Mouse (Mus musculus) megakaryocyte progenitor cell, adult 5-6 weeks (primary cell): ENCODE measurements around the gene Gm11627. TPM values are rescaled to one million over a fixed set of nuclear protein-coding genes. Genes with fewer than 3 reads are reported as not detected.
A peak's percentile ranks its signal among the peaks of the same experiment; 100 is the strongest.
"Not testable (repeated sequence)": the region's sequence is repeated elsewhere in the genome, so short reads cannot be mapped to it uniquely, and the experiment has no call there.

Source experiments
- ATAC-seq: replicated peaks from 2 replicates; pipeline ENCODE4 v1.8.0; 2016; ENCODE audit warnings: mild to moderate bottlenecking, moderate TSS enrichment, inconsistent platforms; ENCODE audit not compliant: poor library complexity
- total RNA-seq, 2 experiments: library from RNA; stranded (forward) in 1 of 2; stranded (reverse) in 1 of 2; fragments of 157-497, 149-512 nt in 1 of 2; fragments of 200-1000 nt in 1 of 2; gene quantifications; 2 replicates each; pipeline versions ENCODE4 v1.2.3 to v1.2.4; 2015 to 2017

Gm11627 gene
- total RNA-seq, 2 experiments from 2014 or later, result not detected

- ATAC-seq, result no peak
Measured at GRCm38 (mm10) chr11:102565741-102566140, 13.5 kb downstream of the Gm11627 start.

DNA sequence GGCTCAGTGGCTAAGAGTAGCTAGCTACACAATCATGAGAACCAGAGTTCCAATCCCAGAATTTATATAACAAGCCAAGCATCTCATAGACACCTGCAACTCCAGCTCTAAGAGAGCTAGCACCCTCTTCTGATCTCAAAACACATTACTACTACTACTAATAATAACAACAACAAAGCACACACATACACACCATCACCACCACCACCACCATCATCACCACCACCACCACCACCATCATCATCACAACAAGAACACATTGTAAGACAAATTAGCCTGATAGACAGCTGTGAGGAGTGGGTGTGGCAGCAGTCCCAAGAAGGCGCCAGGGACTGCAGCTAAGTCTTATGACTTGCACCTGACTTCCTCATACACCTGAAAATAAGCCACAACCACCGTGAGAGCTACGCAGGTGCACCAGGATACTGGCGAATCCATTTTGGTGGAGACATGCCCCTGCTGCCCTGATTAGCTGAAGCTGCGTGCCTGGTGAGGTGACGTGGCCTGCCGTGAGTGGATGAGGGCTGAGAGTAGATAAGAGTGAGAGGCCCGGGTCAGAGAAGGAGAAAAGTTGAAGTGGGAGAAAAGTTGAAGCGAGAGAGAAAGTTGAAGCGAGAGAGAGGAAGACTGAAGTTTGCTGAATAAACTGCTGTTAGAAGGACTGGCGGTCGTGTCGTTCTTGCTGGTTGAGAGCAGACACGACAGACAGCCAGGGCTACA lies 14.1 kb downstream of the Gm11627 start:
- not testable (repeated sequence) for ATAC-seq

GRCm38 (mm10) chr11:102558704-102559103 lies 20.6 kb downstream of the Gm11627 start:
- ATAC-seq, result no peak

DNA sequence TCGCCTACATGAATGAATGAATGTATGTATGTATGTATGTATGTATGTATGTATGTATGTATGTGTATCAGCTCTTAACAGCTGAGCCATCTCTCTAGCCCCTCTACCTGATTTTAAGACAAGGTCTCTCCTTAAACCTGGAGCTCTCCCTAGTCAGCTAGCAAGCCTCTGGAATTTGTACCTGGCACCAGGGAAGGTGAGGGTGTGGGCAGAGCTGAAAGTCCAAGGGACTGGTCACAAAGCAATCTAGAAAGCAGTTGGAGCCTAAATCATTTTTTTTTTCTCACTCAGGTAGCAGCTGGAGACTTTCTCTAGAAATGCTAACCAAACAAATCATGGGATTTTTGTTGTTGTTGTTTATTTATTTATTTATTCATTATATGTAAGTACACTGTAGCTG lies 21.9 kb downstream of the Gm11627 start:
- ATAC-seq, result no peak

DNA sequence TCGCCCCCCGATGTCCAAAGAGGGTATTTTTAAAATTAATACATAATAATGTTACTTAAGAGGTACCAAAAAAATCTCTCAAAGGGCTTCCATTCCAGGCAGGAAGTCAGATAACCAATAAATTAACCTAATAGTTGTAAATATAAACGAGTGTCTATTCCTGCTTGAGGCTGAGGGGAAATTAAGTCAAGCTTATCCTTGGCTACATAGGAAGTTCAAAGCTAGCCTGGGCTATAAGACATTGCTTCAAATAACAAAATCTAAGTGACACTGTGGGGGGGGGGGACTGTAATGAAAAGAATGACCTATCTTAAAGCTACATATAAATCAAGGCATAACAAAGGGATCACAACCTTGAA lies 22.6 kb downstream of the Gm11627 start:
- no peak for ATAC-seq

DNA sequence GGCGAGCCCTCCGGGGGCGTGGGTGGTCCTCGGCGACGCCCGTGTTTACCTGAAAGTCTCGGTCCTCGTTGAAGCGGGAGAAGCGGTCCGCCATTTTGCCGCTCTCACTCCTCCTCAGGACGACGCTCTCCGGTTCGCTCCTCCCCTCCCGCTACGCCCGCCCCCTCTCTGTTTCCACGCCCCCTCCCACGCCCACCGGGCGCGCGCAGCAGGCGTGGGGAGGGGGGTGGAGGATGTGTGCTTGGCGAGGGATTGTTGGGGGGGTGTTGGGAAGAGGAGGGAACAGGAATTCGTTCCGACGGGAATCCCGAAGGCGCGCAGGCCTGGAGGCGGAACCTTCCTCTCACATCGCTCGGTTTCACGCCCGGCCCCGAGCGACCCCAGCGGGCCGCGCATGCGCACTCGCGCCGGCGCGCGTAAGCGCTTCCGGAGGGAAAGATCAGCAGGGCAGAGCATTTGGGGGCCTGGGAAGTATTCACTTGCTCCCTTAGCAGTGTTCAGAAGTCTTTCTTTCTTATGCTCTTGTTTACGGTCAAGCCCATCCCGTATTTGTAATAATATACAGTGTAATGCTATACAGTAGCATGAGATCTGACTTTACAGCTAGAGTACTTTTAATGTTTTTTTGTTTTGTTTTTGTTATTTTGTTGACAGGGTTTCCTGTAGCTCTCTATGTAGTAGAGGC lies 23.1 kb downstream of the Gm11627 start, which contains the start of gene Gpatch8:
Gpatch8 (minus strand) TSS at position 362 of the 685 bp plus-strand sequence.
- ATAC-seq, result peak; percentile 98

DNA sequence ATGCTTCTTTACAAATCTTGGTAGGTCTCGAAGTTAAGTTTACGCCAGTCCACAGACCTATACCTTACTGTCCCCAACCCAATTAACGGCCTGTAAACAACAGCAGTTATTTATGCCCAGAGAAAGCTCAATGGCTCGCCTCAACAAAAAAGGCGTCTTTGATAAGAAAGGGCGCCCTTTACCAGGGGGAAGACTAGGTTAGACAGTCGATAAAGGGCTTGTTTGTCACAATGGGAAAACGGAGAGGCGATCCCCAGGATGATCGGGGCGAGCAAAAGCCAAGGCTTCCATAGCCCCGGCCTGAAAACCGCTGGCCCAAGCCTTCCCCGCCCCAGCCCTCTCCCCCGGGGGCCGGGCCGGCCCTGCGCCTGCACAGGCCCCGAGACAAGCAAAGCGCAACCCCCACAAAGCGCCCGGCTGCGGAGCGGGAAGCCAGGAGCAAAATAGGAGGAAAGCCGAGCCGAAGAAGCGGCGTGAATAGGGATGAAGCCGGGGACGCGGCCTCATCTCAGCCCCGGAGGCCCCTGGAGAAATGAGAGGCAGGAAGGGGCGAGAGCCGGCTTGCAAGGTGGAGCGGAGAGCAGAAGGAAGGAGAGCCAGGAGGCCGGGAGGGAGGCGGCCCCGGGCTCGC lies 23.7 kb downstream of the Gm11627 start:
- no peak for ATAC-seq

DNA sequence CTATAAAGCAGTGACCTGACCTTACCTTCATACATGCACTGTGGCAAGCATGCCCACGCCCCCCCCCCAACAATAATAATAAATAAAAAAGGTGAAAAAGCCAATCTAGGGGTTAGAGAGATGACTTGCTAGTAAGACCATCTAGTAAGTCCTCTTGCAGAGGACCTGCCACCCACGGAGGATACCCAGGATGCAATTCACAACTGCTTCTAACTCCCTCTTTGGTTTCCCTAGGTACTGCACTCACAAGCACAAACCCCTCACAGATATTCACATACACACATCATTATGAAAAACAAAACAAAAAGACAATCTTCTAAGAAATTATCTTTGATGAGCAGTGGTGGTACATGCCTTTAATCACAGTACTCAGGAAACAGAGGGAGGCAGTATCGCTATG lies 27.2 kb downstream of the Gm11627 start:
- ATAC-seq, result no peak

DNA sequence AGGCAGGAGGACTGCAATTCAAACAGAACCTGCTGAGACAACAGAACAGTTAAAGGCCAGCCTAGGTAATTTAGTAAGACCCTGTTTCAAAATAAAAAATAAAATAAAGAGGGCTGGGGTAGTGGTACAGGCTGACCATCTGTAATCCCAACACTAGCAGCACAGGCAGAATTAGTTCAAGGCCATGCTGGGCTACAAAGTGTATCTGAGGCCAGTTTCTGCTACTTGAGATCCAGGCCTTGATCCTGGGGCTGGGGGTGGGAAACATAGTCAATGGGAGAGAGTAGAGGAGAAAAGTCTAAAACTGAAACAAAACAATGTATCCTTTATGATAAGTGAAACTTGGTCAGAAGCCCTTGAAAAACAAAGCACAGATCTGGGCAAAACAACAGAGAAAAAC lies 28.1 kb downstream of the Gm11627 start:
- ATAC-seq, result no peak

DNA sequence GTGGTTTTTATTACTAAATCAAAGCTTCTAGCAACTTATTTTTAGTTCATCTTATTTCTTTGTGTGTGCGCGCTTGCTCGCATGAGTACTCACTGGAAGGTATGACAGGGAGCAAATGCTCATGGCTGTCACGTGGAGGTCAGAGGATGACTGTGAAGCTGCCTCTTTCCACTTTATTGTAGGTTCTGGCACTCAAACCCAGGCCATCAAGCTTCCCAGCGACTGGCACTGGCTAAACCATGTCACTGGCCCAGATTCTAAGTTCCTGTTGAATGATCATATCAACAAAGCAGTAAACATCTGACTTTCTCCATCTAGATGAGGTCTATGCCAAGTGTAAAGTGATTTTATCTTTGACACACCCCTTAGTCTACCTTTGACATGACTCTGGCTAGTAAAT lies 37.8 kb downstream of the Gm11627 start:
- ATAC-seq, result no peak

DNA sequence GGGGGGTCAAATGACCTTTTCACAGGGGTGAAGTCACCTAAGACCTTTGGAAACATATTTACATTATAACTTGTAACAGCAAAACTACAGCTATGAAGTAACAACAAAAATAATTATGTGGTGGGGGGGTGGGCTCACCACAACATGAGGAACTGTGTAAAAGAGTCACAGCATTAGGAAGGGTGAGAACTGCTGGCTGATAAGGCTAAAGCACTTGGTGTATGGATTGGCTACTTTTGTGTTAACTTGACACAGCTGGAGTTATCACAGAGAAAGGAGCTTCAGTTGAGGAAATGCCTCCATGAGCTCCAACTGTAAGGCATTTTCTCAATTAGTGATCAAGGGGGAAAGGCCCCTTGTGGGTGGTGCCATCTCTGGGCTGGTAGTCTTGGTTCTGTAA lies 39.0 kb downstream of the Gm11627 start:
- ATAC-seq, result not testable (repeated sequence)

- no peak for ATAC-seq
Measured at GRCm38 (mm10) chr11:102539690-102540089, 39.6 kb downstream of the Gm11627 start.

- no peak for ATAC-seq
Measured at GRCm38 (mm10) chr11:102536210-102536609, 43.1 kb downstream of the Gm11627 start.

GRCm38 (mm10) chr11:102534078-102534477 lies 45.2 kb downstream of the Gm11627 start:
- ATAC-seq, result no peak

- no peak for ATAC-seq
Measured at GRCm38 (mm10) chr11:102531425-102531824, 47.8 kb downstream of the Gm11627 start.

Other genes starting within 250 kb of the Gm11627 start
- 1.1 and 2.0 TPM in 2 replicates for gene Slc4a1, start 213.3 kb downstream of the Gm11627 start, total RNA-seq (2015)
- 0.61 and 0.62 TPM in 2 replicates for gene Slc4a1, start 213.3 kb downstream of the Gm11627 start, total RNA-seq (2017)
- gene Rundc3a, start 186.1 kb downstream of the Gm11627 start, total RNA-seq (2015), result not detected in 2 replicates
- gene Rundc3a, start 186.1 kb downstream of the Gm11627 start, total RNA-seq (2017), result not detected in 2 replicates
- gene Slc25a39, start 171.5 kb downstream of the Gm11627 start, total RNA-seq (2015), result 95.5 and 124 TPM in 2 replicates
- 48.7 and 52.7 TPM in 2 replicates for gene Slc25a39, start 171.5 kb downstream of the Gm11627 start, total RNA-seq (2017)
- 119 and 136 TPM in 2 replicates for gene Grn, start 149.1 kb downstream of the Gm11627 start, total RNA-seq (2015)
- 44.0 and 45.4 TPM in 2 replicates for gene Grn, start 149.1 kb downstream of the Gm11627 start, total RNA-seq (2017)
- gene Fam171a2, start 131.8 kb downstream of the Gm11627 start, total RNA-seq (2015), result 0.05 and 0.07 TPM in 2 replicates
- gene Fam171a2, start 131.8 kb downstream of the Gm11627 start, total RNA-seq (2017), result 0.04 and 0.24 TPM in 2 replicates
- gene Itga2b, start 109.3 kb downstream of the Gm11627 start, total RNA-seq (2015), result 5.3 and 6.4 TPM in 2 replicates
- 14.2 and 22.3 TPM in 2 replicates for gene Itga2b, start 109.3 kb downstream of the Gm11627 start, total RNA-seq (2017)
- gene Gpatch8, start 23.1 kb downstream of the Gm11627 start, total RNA-seq (2015), result 18.1 and 24.4 TPM in 2 replicates
- 17.4 and 23.5 TPM in 2 replicates for gene Gpatch8, start 23.1 kb downstream of the Gm11627 start, total RNA-seq (2017)
- gene Fzd2, start 24.9 kb upstream of the Gm11627 start, total RNA-seq (2015), result not detected in 2 replicates
- gene Fzd2, start 24.9 kb upstream of the Gm11627 start, total RNA-seq (2017), result not detected in 2 replicates
- not detected in 2 replicates for gene Meioc, start 84.3 kb upstream of the Gm11627 start, total RNA-seq (2015)
- not detected in 2 replicates for gene Meioc, start 84.3 kb upstream of the Gm11627 start, total RNA-seq (2017)
- 25.5 and 28.9 TPM in 2 replicates for gene Ccdc43, start 118.3 kb upstream of the Gm11627 start, total RNA-seq (2015)
- gene Ccdc43, start 118.3 kb upstream of the Gm11627 start, total RNA-seq (2017), result 36.1 and 41.9 TPM in 2 replicates
- gene Adam11, start 182.0 kb upstream of the Gm11627 start, total RNA-seq (2015), result 0.17 and 2.9 TPM in 2 replicates
- 0.44 TPM in 1 of 2 replicates, not detected in the other for gene Adam11, start 182.0 kb upstream of the Gm11627 start, total RNA-seq (2017)
- not detected in 2 replicates for gene Gjc1, start 240.2 kb upstream of the Gm11627 start, total RNA-seq (2015)
- not detected in 2 replicates for gene Gjc1, start 240.2 kb upstream of the Gm11627 start, total RNA-seq (2017)